ENCODE assay signal across 8 mouse cellular contexts in genomic region chr5:35551855-35552837, GRCm38 (mm10). TPM values are rescaled to one million over a fixed set of nuclear protein-coding genes. Genes with fewer than 3 reads are reported as not detected.
DNase-seq lines count a peak whose midpoint lies in the region; ATAC-seq and TF ChIP-seq lines count a peak whose summit lies in the region.
"Had no signal": no experiment of that assay in that cellular context is flagged by ENCODE, and none has a peak within 500 bp of the region (broad histone marks: within the 10 kb centered on the region; RNA-seq: fewer than 3 reads in every experiment).

No protein-coding gene starts in this region.

- WGBS in embryonic facial prominence, embryonic 15.5 days, result 39% methylated on average over 7 of the region's 7 CpGs

- H3K4me3 ChIP-seq in layer of hippocampus, adult 2 months, result no peak overlapping the region
- H3K4me3 ChIP-seq in embryonic facial prominence, embryonic 15.5 days (replicated peaks), result no peak overlapping the region

- peak; percentile 40 to 56 for DNase-seq in layer of hippocampus, postnatal 10 days (ENCODE audit: low spot score in 2 of 2)
- DNase-seq in layer of hippocampus, adult 2 months (ENCODE audit: low spot score in 2 of 2), result no peak
- peak; percentile 83 for DNase-seq in cerebellum, adult 11-12 months
- no peak for DNase-seq in adrenal gland, adult 2 months
- no peak for DNase-seq in thymus, postnatal 25 days

- peaks cover 23% of the 10 kb centered on the region for H3K36me3 ChIP-seq in embryonic facial prominence, embryonic 15.5 days

- H3K27me3 ChIP-seq in embryonic facial prominence, embryonic 15.5 days, result no peaks in the 10 kb centered on the region

- H3K4me2 ChIP-seq in embryonic facial prominence, embryonic 15.5 days (replicated peaks), result no peak overlapping the region

- H3K9me3 ChIP-seq in embryonic facial prominence, embryonic 15.5 days (replicated peaks), result no peaks in the 10 kb centered on the region

- H3K9ac ChIP-seq in embryonic facial prominence, embryonic 15.5 days, result no peak overlapping the region

- no peak for TF ChIP-seq CTCF in layer of hippocampus, adult 2 months (conservative IDR thresholded peaks at IDR 0.05)

- ATAC-seq in embryonic facial prominence, embryonic 15.5 days (ENCODE audit: insufficient number of reproducible peaks, low FRiP score, low TSS enrichment, low read depth), result peak; percentile 69
- ATAC-seq in megakaryocyte-erythroid progenitor cell, adult 5-6 weeks (replicated peaks; ENCODE audit: low FRiP score, low TSS enrichment, poor library complexity, severe bottlenecking), result peak; percentile 28

- H3K4me1 ChIP-seq in embryonic facial prominence, embryonic 15.5 days, result peaks cover 13% of the 10 kb centered on the region

- no peak overlapping the region for H3K27ac ChIP-seq in layer of hippocampus, adult 2 months
- H3K27ac ChIP-seq in embryonic facial prominence, embryonic 15.5 days (replicated peaks), result peak overlapping the region; percentile 70

RNA-seq across cellular contexts. Expression of gene Trmt44, which starts 22.7 kb away (rescaled TPM):
- 1 to 10 TPM; 8.3 to 9.5 TPM for total RNA-seq in layer of hippocampus, postnatal 10 days (2021)
- total RNA-seq in layer of hippocampus, adult 2 months (2021), result 1 to 10 TPM; 8.4 to 8.5 TPM
- 8.4 and 9.0 TPM in 2 replicates for polyA plus RNA-seq in embryonic facial prominence, embryonic 15.5 days (2015; fragmentation: Nextera tagmentation; extraction: Ambion mirVana)
- 9.4 and 12.1 TPM in 2 replicates for total RNA-seq in megakaryocyte-erythroid progenitor cell, adult 5-6 weeks (2014; fragmentation: Nextera tagmentation)
- total RNA-seq in megakaryocyte-erythroid progenitor cell, adult 5-6 weeks (2017), result 8.0 and 8.4 TPM in 2 replicates
- total RNA-seq in adrenal gland, adult 2 months (2021), result 1 to 10 TPM; 4.0 to 6.8 TPM
- polyA plus RNA-seq in adrenal gland, adult 2 months (2012; rRNA removed), result 4.1 and 5.4 TPM in 2 replicates

RNA-seq across cellular contexts. Expression of gene Cpz, which starts 26.6 kb away (rescaled TPM):
- total RNA-seq in layer of hippocampus, postnatal 10 days (2021), result 1 to 10 TPM; 1.3 to 1.6 TPM
- not detected for total RNA-seq in layer of hippocampus, adult 2 months (2021)
- 18.4 and 21.5 TPM in 2 replicates for polyA plus RNA-seq in embryonic facial prominence, embryonic 15.5 days (2015; fragmentation: Nextera tagmentation; extraction: Ambion mirVana)
- not detected in 2 replicates for total RNA-seq in megakaryocyte-erythroid progenitor cell, adult 5-6 weeks (2014; fragmentation: Nextera tagmentation)
- total RNA-seq in megakaryocyte-erythroid progenitor cell, adult 5-6 weeks (2017), result not detected in 2 replicates
- total RNA-seq in adrenal gland, adult 2 months (2021), result under 1 TPM; 0.45 to 0.72 TPM
- polyA plus RNA-seq in adrenal gland, adult 2 months (2012; rRNA removed), result 5.5 and 5.7 TPM in 2 replicates
- polyA plus RNA-seq: neural tube, embryonic 14.5 days had no signal

RNA-seq across cellular contexts. Expression of gene Acox3, which starts 30.7 kb away (rescaled TPM):
- total RNA-seq in layer of hippocampus, postnatal 10 days (2021), result 10 to 100 TPM; 26.8 to 31.6 TPM
- total RNA-seq in layer of hippocampus, adult 2 months (2021), result 10 to 100 TPM; 24.6 to 34.6 TPM
- polyA plus RNA-seq in embryonic facial prominence, embryonic 15.5 days (2015; fragmentation: Nextera tagmentation; extraction: Ambion mirVana), result 13.7 and 14.1 TPM in 2 replicates
- total RNA-seq in megakaryocyte-erythroid progenitor cell, adult 5-6 weeks (2014; fragmentation: Nextera tagmentation), result 7.9 and 12.4 TPM in 2 replicates
- total RNA-seq in megakaryocyte-erythroid progenitor cell, adult 5-6 weeks (2017), result 5.0 and 20.3 TPM in 2 replicates
- 10 to 100 TPM; 56.9 to 62.1 TPM for total RNA-seq in adrenal gland, adult 2 months (2021)
- polyA plus RNA-seq in adrenal gland, adult 2 months (2012; rRNA removed), result 58.2 and 60.7 TPM in 2 replicates

Comparison
In these comparisons a context has a peak if more than half of its experiments do, and no peak if none do; other contexts are left out.
1. DNase-seq: peak in layer of hippocampus, postnatal 10 days (2 of 2) and cerebellum, adult 11-12 months (single experiment); none in layer of hippocampus, adult 2 months (0 of 2), adrenal gland, adult 2 months (single experiment) and thymus, postnatal 25 days (single experiment).